Mouse (Mus musculus) kidney, adult 18-20 months (tissue): Measurements from ENCODE around the gene Pitpna.

Experiments used
- DNase-seq: peaks from one replicate; pipeline ENCODE4 v3.0.0; 2021

Gene Pitpna

DNA sequence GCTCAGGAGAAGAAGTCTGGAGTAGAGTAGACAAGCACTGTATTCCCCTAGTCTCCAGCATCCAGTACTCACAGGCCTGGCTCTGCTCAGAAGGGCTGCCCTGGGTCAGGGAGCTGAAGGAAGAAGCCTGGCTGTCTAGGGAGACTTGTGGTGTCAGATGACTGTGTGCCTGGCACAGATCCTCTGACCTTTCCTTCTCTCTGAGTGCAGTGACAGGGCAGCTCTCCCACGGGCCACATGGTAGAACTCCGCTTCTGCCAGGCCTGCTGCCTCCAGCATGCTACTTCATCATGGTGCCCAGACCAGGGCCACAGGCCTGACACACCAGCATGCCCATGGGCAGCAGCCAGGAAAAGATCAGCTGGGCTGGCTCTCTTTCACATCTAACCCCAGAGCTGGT is 22.0 kb upstream of the Pitpna start:
- DNase-seq, result peak; percentile 24

DNA sequence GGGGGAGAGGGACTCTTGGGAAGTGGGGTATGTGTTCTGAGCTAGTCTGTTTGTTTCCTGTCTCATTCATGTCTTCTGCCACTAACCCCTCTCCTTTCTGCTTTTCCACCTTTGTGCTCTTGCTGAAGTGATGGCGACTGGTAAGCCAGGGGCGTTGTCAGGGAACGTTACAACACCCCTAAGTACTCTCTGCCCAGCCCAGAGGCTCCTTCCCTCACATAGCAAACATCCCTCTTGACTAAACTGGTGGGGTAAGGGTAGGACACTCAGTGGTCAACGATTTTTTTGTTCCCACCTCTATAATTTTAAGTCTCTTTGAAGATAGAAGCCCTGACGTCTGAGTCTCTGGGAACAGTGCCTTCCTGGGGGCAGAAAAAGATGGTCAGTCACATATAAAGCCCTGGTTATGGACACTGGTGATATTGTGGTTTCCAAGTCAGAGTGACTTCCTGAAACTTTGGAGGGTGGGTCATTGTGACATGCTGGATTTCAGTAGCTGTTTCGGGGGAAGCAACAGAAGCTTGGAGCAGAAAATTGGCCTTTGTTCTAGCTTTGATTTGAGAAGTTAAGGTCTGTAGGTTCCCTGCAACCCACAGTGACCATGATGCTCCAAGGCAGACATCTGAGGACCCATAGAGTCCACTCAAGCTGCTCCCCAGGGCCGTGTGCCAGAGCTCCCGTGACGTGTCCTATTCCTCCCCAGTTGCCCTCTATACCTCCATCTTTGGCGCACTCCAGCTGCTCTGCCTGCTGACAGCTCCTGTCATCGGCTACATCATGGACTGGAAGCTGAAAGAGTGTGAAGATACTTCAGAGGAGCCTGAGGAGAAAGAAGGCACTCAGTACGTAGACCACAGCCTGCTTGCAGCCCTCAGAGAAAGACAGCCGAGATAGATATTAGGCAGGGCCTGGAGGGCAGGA is 21.4 kb upstream of the Pitpna start:
- DNase-seq, result no peak

DNA sequence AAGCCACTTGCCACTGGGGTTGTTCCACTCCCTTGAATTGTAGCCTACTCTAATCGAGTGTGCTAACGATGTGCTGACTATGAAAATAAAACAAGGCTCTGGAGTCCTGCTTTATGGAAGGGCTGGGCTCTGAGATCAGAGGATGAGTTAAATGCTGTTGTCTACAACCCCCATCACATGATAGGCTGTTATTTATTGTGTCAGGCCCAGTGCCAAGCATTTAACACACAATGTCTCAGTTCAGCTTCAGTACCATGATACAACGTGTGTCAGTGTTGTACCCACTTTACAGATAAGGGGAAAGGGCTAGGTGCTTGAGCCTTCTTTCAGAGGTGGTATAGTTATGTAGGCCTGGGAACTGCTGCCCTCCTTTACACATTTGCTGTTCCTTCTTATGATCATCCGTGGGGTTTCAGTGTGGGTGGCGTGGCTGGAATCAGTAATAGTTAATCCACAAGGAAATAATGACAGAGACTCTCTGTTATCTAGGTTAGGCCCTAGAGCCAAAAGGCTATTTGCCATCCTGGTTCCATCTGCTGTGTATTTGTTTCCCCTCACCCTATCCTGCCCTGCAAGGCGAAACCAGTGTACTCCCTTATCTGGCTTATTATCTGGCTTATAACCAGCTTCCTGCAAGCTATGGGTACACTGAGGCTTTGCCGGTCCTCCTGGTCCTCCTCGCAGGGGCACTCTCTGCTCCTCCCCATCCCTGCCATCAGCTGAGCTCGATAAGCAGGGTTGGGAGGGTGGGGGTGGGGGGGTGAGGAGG is 20.4 kb upstream of the Pitpna start:
- no peak for DNase-seq

DNA sequence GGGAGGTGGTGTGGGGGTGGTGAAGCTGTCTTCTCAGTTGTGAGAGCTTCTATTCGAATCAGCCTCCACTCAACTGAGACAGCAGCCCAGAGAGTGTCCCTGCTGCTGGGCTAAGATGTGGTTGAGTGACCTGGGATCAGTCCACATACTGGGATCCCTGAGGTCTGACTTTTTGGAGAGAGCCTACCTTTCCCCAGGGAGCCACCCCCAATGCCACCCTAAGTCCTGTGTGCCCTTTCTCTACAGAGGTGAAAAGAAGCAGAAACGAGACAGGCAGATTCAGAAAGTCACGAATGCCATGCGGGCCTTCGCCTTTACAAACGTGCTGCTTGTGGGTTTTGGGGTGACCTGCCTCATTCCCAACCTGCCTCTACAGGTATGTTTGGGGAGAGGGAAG is 19.8 kb upstream of the Pitpna start:
- DNase-seq, result no peak

DNA sequence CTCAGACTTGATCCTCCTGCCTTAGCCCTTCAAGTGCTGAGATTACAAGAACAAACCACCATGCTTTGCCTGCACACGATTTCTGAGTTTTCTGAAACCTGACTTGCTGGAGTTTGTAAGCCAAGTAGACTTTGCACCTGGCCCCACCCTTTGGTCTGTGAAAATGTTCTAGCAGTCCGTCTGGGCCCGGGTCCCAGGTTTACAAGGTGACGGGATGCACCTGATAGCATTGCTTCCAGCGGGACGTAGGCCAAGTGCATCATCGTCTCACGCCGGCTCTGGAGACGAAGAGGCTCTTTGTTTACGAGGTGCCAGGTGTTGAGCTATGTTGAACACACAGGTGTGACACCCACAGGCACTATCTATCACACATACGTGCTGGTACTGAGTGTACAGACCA is 18.9 kb upstream of the Pitpna start:
- peak; percentile 59 for DNase-seq

DNA sequence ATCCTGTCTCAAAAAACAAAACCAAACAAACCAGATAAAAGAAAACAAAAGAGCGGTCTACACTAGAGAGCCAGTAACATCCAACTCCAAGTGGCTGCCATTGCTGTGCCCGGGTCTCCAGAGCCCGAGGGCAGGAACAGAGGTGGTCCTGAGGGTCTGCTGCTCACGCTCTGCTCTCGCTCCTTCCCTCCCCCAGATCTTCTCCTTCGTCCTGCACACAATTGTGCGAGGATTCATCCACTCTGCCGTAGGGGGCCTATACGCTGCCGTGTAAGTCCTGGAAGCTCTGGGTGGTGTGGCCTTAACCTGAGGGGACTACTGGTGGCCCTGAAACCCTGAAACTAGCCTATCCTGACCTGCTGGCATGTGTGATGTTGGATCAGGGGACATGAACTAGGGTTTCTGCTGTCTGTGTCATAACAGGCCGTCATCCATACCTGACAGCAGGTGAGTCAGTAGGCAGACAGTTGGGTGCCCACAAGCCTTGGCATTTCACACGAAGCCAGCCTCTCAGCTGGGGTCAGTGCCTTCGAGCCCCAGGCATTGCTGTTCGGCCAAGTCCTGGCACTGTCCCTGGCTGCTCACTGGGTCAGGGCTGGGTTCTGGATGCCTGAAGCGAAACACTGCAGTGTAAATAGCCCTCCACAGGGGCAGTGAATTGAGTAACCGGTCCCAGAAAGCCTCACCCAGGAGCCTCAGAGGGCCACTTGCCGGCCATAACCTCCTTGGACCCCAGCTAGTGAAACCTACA is 17.3 kb upstream of the Pitpna start:
- no peak for DNase-seq

DNA sequence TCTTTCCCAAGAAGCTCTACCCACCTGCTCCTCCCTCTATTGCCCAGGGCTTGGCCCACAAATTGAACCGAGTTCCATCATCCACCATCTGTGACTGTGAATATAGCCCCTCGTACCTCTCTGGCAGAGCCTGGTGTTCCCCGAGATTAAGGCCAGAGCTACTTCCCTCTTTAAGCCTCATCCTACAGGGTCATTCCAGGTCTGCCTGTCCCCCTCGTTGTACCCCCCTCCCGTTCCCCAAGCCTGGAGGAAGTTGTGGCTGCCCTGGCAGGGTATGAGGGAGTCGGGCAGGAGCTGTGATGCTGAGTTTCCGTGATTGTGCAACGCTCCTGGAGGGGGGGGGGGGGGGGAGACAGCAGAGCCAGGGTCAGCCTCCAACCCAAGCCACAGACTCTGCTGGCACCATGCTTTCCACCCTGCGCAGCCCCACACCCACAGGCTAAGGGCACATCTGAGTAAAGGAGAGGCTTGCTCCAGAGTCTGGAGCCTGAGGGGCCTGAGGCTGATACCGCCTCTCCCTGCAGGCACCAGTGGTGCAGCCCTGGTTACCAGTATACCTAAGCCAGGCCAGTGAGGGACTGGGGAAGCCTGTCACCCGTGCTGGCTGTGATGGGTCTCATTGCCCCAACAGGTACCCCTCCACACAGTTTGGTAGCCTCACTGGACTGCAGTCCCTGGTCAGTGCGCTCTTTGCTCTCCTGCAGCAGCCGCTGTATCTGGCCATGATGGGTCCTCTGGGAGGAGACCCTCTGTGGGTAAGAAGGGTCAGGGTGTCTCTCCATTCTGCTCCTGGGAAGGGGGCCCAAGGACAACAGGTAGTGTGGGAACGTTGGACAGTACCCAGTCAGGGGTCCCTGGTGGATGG is 16.5 kb upstream of the Pitpna start:
- DNase-seq, result no peak

DNA sequence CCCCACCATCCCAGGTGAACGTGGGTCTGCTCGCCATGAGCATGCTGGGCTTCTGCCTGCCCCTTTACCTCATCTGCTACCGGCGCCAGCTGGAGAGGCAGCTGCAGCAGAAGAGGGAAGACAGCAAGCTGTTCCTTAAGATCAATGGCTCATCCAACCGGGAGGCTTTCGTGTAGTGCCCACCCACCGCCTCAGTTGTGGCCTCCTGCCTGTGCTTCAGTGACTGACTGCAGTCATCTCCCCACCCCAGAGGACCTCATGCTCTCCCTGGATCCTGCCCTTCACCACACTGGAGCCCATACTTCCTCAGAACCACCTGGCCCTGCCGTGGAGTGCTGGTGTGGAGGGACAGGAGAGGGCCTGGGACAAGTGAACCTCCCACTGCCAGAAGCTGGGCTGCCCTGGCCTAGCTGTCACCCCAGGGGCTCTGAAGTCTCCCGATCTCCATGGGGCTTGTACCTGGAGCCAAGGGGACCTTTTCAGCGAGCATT is 15.6 kb upstream of the Pitpna start:
- DNase-seq, result no peak

DNA sequence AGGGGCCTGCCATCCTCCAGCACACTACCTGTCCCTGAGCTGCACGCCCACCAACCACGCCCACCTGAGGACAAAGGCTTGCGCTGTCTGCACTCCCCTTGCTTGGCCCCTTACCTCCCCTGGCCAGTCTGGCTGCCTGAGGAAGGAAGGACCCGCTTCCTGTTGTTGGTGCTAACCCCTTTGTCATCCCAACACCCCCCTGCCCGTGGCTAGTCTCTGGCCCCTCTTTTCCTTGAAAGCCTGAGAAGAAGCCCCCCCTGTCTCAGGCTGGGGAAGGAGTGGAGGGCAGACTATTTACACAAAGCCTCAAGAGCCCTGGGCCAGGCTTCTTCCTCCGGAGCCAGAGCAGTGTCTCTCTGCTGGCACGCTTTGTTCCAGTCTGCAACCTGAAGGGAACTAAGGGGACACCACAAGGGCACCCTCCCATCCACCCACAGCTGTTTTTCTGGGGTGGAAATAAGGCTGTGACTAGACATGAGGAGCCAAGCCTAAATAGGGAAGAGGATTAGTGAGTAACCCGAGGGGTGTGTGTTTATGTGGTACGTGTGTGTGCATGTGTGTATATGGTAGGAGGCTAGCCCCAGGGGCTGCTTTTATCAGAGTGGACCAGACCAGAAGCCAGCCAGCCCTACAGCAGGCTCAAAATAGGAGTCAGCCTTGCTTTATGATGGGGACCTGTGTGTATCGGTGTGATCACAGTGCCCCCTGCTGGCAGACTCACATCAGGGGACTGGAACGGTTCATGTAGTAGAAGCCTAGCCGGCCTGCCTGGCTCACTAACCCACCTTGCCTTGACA is 14.8 kb upstream of the Pitpna start:
- DNase-seq, result peak; percentile 92

DNA sequence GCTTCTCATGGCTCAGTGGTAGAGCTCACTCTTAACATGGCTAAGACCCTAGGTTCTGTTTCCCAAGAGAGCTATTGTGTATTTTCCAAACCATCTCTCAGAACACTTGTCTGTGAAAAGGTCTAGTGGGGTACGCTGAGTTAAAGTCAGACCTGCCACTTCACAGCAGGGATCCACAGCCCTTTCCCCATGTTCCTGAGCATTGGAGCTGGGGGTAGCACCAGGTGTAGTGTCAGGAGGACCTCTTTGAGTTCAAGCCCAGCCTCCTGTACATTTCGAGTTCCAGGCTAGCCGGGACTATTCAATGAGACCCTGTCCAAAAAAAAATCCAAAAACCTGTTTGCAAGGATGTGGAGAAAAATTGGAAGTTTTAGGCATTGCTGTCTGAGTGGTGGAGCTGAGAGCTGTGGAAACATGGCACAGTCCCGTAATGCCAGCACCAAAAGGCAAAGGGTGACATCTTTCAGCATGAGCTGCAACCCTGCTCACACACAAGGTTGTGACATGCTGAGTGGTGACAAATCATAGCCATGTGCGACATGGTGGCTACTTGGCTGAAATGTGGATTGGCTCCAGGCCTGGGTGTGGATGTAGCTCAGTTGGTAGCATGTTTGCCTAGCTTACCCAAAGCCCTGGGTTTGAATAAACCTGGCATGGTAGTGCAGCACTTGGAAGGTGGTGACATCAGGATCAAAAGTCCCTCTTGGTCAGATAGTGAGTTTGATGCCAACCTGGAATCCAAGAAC is 13.3 kb upstream of the Pitpna start:
- DNase-seq, result no peak

DNA sequence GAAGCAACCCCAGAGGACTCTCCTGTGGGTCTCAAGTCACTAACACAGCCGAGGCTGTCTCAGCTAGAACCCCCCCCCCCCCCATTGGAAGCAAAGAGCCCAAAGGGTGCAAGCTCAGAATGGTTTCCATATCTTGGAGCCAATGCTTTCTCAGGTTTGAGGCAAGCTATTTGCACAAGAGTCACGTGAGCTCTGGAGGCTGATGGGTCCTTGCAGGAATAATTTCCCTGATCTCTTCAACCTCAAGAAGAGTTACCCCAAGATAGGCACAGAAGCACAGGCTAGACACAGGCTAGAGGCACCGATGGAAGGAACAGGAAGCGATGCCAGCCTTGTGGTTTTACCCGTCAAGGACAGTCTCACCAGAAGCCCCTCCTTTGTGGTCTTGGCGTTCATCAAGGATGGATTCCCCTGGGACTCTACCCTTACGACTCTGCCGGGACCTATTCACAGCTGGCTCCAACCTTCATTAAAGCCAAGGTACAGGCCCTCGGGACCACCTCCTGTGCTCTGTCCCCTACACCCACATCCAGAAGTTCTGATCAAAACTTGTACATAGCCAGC is 12.3 kb upstream of the Pitpna start:
- DNase-seq, result no peak

DNA sequence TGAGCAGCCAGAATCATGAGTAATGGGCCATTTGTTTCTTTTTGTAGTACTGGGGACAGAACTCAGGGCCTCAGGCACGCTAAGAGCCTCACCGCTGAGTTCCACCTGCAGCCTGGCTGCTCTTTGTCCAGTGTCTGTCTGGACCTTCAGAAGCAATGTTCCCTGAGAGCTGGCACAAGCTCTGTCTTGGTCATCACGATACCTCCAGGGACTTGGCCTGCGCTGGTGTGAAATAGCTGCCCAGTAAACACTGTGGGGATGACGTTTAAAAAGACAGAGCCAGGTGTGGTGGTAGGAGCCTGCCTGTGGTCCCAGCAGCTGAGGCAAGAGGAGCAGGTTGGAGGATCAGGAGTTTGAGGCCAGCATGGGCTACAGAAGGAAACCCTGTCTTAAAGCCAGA is 9.3 kb upstream of the Pitpna start:
- no peak for DNase-seq

DNA sequence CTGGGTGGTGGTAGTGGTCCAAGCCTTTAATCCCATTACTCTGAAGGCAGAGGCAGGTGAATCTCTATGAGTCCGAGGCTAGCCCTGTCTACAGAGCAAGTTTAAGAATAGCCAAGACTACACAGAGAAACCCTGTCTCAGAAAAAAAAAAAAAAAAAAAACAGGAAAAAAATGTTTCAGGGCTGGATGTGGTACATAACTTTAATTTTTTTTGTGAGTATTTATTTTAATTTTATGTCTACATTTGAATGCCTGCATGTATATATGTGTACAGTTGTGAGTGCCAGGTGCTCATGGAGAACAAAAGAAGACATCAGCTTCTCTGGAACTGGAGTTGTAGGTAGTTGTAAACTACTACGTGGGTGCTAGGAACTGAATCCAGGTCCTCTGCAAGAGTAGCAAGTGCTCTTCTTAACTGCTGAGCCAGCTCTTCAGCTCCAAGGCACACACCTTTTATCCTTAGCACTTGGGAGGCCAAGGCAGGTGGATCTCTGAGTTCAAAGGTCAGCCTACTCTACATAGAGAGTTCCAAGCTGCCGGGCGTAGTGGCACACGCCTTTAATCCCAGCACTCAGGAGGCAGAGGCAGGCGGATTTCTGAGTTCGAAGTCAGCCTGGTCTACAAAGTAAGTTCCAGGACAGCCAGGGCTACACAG is 6.3 kb upstream of the Pitpna start:
- no peak for DNase-seq

DNA sequence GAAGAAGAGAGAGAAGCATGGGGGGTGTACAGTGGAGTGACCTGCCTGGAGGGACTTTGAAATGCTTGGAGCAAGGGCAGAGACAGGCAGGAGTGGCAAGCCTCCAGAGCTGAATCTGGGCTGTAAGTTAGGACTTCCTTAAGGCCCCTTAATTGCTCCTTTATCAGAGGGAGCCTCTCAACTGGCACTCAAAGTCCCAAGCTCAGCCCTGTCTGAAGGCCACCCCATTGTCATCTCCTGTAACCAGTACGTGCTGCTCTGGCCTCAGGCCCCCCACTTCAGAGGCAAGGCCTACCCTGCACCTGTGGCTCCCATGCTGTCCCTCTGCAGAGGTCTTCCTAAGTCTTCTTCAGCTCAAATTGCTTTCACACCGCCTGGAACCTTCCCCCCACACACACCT is 4.4 kb upstream of the Pitpna start:
- no peak for DNase-seq

DNA sequence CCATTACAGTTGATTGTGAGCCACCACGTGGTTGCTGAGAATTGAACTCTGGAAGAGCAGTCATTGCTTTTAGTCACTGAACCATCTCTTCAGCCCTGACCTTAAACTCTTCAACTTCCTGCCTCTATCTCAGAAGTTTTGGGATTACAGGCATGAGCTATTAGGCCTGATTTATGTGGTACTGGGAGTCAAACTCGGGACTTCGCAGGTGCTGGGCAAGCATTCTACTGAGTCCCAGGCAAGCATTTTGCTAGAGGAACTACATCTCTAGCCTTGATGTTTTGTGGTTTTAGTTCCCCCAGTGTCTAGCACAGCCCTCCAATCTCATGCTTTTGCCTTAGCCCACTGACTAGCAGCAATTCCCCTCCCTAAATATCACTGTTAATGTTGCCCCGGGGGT is 2.8 kb upstream of the Pitpna start:
- no peak for DNase-seq

DNA sequence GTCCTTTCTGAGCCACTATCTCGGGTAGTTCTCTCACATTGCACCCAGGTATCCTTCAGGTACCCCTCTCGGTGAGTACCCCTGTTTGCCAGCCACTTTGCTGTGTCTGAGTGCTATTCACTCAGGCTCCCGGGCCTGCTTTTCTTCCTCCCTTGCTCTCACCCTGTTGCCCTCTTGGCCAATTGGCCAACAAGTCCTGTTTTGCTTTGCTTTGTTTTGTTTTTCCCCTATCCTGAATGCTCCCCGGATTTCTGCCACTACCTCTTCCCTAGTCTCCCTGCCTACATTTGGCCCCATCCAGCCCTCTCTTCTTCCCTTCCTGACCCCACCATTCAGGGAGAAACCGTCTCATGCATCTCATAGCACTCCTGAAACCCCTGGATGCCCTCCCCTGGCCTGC is 1.9 kb upstream of the Pitpna start:
- no peak for DNase-seq

DNA sequence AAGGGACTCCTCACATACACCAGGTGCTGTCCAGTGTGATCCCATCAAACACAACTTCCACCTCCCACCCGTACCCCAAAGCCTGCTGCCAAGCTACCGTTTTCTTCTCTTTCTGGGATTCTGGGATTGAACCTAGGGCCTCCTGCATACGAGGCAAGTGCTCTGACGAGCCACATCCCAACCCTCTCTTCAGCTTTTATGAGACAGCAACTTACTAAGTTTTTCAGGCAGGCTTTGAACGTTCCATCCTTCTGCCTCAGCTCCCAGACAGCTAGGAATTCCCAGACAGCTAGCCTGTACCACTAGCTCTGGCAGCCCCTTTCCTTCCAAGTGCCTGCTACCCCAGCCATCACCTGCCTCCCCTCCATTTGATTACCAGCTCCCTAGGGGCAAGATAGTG is 934 bp upstream of the Pitpna start:
- no peak for DNase-seq

DNA sequence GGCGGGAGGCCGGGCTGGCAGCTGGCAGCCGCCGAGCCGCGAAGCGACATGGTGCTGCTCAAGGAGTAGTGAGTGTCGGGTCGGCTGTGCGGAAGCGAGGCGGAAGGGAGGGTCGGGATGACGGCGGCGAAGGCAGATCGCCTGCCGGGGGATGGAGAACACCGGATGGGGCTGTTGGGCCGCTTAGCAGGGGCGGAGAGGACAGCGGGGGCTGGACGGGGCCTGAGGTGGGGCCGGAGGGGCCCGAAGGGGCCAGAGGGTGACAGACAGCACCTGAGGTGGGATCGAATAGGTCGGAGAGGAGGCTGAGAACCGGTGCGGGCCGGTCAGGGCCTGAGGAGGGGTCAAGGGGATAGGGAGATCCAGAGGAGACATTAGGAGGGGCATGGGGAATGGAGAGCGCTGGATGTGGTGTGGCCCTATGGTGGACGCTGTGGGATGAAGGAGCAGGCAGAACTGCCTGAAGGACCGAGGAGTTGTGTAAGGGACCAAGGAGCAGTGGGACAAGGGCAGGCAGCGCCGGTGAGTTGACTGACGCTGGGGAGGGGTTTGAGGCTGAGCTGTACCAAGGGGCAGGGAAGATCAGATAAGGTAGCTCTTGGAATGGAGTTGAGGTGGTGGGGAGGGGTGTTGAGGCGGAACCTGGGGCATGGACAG is 516 bp downstream of the Pitpna start:
- no peak for DNase-seq

DNA sequence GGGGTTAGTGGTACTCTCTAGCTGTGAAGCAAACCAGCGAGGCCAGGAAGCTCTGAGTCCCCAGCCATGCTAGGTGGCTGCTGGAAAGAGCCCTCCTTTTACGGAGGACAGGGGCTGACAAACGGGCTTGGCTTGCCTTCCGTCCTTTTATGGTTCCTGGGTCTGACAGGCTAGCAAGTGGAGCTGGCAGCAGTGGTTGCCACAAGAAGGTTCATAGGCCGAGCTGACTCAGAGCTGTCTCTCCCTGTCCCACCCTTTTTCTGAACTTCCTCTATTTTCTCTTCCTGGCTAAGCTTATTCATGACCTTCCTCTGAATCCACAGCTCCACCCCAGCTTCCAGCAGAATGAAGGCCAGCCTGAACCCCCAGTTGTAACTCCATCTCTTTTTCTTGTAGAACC is 4.7 kb downstream of the Pitpna start:
- DNase-seq, result no peak
